Mouse (Mus musculus) kidney, postnatal 14 days (tissue): ENCODE results near the gene Cfap61.
A peak's percentile ranks its signal among the peaks of the same experiment; 100 is the strongest.

Source experiments
- DNase-seq: peaks from one replicate; pipeline ENCODE4 v3.0.0; 2022; ENCODE audit warnings: mixed read lengths

The Cfap61 gene

DNA sequence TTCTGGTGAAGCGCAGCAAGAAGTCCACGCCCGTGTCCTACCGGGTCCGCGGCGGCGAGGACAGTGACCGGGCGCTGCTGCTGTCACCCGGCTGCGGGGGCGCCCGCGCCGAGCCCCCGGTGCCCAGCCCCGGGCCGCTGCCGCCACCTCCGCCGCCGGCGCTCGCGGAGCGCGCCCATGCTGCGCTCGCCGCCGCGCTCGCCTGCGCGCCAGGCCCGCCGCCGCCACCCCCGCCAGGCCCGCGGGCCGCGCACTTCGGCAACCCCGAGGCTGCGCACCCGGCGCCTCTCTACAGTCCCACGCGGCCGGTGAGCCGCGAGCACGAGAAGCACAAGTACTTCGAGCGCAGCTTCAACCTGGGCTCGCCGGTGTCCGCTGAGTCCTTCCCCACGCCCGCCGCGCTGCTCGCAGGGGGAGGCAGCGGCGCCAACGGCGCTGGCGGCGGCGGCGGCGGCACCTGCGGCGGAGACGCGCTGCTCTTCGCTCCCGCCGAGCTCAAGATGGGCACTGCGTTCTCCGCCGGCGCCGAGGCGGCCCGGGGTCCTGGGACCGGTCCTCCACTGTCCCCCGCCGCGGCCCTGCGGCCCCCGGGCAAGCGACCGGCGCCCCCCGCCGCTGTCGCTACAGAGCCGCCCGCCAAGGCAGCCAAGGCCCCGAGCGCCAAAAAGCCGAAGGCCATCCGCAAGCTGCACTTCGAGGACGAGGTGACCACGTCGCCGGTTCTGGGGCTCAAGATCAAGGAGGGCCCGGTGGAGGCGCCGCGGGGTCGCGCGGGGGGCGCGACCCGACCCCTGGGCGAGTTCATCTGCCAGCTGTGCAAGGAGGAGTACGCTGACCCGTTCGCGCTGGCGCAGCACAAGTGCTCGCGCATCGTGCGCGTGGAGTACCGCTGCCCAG lies 287.9 kb downstream of the Cfap61 start:
- DNase-seq = no peak

DNA sequence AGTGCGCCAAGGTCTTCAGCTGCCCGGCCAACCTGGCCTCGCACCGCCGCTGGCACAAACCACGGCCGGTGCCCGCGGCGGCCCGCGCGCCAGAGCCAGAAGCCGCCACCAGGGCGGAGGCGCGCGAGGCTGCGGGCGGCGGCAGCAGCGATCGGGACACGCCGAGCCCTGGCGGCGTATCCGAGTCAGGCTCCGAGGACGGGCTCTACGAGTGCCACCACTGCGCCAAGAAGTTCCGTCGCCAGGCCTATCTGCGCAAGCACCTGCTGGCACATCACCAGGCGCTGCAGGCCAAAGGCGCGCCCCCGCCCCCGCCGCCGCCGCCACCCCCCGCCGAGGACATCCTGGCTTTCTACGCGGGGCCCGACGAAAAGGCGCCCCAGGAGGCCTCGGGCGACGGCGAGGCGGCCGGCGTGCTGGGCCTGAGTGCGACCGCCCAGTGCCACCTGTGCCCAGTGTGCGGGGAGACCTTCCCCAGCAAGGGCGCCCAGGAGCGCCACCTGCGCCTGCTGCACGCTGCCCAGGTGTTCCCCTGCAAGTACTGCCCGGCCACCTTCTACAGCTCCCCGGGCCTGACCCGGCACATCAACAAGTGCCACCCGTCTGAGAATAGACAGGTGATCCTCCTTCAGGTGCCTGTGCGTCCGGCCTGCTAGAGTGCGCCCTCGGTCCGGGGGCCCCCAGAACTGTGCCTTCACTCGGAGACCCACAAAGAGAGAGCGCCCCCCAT lies 288.8 kb downstream of the Cfap61 start:
- DNase-seq = no peak

DNA sequence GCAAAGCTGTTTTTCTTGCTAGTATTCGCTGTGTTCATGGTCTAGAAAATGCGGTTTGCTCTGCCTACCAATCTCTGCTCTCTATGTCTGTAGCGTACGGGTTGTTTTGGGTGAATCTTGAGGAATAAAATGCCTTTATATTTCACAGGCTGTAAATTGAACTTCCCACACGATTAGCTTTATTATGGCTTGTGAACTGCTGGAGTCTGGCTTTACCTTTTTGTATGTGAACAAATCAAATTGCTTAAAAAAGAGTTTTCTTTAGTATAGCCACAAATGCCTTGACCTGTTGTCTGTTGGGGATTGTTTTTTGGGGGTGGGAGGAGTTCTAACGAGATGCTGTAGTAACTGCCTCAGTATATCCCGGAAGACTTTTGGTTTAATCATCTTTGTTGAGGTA lies 289.6 kb downstream of the Cfap61 start:
- DNase-seq = no peak

DNA sequence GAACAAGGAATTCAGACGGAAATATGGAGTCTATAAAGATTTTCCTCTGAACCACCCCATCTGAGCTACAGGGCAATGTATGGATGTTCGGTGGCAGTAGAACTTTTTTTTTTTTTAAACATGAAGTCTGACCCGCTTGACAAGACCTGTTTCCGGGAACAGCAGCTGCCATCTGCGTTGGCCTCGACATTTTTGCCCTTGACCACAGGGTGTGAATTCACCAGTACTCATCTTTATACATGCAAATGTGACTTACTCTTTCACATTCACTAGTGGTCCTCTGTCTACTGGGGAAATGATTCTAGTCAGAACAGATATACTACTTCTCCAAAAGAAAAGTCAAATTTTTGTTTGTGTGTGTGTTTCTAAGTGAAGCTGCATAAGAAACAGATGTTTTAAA lies 291.2 kb downstream of the Cfap61 start:
- DNase-seq = no peak

DNA sequence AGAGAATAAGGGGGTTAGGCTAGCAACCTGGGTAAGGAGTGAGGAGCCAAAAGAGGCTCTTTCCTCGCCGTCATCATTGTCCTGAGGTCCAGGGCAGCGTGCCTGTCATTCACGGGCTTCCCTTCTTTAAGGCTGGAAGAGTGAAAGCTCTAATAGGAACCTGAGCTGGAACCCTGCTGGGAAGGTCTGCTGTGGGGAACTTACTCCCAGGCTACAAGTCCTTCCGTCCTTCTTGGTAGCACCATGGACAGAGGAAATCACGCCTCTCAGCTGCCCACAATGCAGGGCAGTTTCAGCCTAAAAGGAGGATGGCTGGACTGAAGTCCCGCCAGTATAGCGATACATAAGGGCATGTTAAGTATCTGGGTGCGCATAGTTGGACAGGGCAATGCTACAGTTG lies 291.9 kb downstream of the Cfap61 start:
- peak; percentile 69 for DNase-seq

DNA sequence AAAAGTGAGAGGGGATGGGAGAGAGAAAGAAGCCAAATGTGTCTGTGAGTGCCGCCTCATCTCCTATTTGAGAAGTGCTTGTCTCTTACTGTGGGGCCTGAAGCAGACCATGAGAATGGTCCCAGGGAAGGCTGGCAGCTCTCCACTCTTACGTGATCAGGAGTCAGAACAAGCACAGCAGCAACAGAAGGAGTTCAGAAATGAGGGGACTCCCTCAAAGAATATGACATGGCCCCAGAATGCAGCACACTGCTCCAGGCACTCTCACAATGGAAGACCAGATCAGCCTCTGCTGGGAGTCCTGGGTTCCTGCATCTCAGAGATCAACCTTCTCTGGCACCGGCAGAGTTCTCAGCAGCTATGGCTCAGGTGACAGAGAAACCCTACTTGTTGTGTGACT lies 293.1 kb downstream of the Cfap61 start:
- DNase-seq = no peak

DNA sequence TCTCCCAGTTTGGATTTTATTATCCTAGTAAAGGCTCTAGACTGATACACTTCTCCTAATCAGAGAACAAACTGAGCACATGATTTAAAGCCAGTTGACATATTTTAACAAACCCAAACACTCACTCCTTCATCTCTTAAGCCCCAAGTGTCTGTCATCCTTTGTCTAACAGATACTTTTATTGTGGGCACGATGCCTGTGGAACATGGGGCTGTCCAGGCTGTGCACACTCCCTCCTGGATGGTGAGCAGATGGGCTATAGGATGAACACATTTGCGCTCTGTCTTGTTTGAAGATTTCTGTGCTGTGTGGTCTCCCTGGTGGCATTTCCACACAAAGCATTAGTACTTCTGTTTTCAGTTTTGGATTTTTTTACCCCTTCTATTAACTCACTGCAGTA lies 293.9 kb downstream of the Cfap61 start:
- DNase-seq = no peak

DNA sequence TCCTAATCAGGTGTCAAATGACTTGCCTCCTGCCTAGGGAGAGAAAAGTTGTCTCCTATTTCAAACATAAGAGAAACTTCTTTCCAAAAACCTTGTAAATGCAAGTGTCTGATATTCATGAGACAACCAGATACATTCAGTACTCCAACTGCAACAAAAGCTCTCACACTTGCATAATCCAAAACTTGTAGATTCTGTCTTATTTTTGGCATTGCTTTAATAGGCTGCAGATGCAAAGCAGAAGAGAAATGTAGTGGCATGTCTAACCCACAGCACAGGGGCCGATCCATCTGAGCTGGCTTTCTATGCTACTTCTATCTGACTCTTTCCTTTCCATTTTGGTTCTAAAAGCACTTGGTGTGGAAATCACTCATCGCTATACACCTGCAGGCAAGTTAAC lies 296.9 kb downstream of the Cfap61 start:
- no peak for DNase-seq

DNA sequence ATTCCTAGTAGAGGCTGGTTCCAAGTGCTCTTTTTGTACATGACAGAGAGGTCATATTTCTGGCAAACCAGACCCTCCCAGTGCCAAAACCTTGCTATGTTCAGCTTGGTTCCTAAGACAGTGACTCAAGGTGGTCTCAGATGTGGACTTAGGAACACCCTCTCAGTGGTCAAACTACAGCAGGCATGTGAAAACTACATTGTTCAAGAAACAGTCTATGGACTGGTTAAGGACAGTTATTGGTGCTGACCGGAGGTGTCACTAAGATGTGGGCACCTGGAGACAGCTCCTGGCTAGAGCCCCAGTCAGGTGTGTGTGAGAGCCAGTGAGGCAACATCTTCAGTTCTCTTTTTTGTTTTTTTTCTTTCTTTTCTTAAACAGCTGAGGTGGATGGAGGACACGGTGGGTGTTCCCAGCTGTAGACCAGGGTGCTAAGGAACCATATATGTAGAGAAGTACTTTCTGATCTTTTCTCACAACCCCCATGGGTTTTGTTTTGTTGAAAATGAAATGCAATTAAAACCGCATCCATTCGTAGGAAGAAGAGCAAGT lies 304.7 kb downstream of the Cfap61 start:
- DNase-seq = no peak

DNA sequence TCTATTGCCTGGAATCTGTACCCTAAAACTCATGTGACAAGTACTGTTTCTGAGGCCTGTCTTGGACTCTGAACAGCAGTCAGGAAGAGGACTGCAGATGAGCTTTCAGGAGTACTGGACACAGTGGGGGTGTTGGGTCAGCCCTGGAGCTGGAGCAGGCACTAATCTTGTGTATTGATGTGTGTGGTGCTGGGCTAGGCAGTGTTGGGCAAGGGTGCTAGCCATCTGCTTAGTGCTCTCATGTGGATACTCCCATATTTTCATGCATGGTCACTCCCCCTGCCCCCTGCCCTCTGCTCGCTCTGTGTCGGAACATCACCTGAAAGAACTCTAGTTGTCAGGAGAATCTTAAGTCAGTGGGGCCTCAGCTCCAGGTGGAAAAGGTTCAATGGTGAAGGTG lies 309.5 kb downstream of the Cfap61 start:
- no peak for DNase-seq

DNA sequence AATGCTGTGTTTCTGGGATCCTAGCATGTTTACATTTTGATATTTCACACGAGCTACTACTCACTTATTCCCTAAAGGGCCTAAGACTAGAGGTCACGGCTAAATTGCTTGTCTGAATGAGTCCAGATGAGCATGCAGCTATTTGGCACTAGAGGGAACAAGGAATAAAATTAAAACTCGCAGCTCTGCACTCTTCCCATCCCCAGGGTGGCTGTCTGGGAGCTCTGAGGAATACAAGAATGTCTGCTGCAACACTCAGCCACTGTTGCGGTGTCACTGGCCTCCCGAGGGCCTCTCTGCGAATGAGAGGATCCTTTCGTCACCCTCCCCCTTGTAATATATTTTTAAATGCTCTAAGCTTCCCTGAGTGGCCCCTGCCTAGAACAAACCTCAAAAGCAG lies 310.8 kb downstream of the Cfap61 start:
- no peak for DNase-seq

DNA sequence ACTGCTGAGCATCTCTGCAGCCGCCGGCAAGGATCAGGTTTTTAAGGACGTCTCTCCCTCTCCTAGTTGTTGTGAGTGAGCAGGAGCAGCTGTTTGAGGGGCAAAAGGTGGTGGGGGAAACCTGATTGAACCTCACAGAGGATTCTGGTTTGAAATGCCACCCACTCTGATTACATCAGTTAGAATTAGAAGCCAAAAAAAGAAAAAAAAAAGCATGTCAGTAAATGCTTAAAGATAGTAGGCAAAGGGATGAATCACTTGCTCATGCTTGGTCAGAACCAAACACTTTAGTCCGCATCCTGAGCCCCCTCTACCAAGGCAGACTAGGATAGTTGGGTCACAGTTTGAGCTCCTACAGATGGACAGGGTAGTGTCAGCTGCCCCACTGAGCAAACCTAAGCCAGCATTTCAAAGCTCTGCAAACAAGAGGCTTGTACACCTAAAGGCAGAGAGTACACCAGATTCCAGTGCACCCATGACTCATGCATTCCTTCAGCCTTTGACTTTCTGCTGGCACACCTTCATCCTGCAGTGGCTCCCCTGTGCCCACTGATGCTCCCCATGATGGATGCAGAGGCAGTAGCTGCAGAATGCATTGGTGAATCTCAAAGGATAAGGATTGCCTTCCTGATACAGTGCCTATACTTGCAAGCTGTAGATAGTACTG lies 312.0 kb downstream of the Cfap61 start:
- DNase-seq = no peak

DNA sequence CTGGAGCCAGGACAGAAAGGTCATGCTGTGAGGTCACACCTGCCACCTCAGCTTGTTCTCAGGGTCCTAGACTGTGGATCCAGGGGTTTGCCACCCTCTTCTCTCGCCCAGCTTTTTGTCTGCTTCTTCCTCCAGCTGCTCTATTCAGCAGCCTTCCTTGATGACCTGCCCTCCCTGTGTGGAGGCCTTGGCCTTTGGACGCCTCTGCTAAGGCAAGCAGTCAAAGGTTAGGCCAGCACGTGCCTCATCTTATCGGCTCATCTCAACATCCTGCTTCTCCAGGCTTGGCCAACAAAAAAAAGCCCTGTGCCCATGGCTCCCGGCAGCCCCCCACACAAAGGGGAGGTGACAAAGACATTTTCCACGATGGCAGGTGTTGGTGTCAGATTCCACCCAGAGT lies 313.0 kb downstream of the Cfap61 start:
- no peak for DNase-seq

DNA sequence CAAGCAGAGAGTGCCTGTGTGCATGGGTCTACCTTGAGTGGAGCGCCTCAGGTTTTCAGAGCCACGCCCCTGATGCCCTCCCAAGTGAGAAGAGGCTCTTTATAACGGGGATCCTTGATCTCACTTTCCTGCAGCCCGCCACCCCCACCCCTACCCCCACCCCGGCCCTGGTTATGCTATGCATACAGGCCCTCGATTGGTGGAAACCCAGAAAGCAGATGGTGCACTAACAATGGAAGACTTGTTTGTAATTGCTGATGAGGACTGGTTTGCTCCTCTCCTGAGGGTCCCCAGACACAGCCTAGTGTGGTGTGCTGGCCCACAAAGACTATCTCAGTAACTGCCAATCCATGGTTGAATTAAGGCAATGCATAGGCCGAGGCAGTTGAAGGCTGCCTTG lies 314.4 kb downstream of the Cfap61 start:
- no peak for DNase-seq

DNA sequence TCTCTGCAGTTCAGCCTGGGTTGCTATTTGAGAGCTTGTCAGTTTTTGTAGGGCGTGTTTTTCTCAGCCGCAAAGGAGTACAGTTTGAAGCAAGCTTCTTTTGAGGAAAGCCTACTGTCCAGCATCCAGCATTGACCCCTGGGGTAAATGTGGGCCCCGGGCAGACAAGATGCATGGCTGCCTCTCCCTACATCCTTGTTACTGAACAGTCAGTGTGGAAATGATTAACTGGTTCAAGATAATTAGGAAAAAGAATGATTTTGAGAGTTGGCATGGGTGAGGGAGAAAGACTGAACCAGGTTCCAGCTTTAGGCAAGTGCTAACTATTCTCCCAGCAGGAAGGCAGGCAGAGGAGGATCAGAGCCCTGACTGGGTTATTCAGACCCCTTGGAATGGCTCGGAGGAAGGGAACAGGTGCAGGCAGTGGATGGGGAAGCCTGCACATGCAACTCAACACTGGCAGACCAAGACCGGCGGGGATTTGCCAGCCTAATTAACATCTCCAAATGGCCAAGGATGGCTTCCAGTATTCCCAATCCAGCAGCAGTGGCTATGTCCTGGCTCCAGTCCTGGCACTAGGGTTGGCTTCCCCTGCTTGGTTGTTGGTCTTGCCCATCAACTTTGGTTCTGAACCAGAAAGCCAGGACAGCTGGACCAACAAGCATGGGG lies 315.8 kb downstream of the Cfap61 start:
- no peak for DNase-seq

DNA sequence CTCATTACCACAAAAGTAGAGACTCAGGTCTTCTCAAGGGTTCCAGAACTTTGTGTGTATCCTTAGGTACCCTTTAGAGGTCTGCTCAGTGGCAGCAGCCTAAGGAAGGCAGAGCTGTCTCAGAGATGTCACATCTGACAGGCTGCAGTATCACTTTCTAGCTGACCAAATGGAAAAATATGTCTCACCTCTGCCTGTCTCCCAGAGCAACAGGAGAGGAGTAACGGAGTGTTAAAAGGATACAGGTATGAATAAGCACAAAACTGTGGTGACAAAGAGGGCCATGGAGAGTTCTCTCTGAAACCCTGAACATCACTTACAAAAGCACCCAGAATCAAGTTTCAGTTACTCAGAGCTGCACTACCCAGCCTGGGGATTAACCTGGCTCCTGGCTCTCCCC lies 319.8 kb downstream of the Cfap61 start:
- no peak for DNase-seq

DNA sequence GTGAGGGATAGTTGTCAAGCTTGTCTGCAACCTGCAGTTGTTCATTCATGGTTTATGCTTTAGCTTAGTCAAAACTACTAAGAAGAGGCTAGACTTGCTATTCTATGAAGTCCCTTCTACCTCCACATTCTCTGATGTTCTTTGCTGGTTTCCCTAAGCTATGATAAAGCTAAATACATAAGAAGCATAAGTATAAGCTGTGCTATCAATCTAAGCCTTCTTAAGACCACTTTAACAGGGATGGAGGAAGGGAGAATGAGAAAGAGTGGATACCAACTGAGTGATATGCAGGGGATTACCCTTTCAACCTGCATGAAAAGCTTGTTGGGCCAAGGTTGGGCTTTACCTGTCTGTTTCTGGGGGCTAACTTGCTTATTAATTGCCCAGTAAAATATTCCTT lies 321.1 kb downstream of the Cfap61 start:
- no peak for DNase-seq

DNA sequence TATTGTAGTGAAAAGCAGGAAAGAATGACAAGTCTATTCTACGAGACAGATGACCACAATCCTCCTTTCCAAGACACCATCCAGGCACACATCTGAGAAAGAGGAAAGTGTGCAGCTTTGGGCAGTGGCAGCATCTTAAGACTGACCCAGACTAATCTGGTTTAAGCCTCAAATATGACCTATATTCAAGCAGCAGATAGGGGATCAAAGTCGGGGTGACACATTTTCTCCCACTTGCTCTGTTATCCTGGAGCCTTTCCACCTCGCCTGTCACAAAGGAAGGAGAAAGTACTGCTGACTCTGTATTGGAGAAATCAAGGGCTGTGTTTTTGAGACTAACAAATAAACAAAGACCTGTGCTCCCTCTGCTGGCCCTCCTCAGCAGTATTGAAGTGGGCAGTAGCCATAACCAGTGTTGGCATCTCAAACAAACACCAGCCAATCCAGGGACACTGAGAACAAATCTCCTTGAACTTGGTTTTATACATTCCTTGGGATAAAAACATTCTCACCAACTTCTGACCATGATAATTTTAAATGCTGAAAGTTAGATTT lies 321.8 kb downstream of the Cfap61 start:
- peak; percentile 10 for DNase-seq

DNA sequence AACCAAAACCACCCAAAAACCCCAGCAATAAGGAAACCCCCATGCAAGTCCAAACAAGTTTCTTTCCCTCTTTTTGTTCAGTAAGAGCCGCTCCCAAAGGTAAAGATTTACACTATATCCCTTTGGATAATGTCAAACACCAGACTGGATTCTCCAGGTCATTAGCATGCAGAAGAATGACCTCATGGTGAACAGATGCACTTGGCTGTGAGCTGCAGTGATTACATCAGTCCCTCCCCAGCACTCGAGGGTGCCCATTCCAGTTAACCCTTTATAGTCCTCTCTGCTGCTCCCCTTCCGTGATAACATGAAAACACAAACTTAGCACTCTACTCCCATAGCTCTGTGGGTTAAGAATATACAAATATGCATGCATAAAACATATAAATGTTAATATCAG lies 322.5 kb downstream of the Cfap61 start:
- no peak for DNase-seq

DNA sequence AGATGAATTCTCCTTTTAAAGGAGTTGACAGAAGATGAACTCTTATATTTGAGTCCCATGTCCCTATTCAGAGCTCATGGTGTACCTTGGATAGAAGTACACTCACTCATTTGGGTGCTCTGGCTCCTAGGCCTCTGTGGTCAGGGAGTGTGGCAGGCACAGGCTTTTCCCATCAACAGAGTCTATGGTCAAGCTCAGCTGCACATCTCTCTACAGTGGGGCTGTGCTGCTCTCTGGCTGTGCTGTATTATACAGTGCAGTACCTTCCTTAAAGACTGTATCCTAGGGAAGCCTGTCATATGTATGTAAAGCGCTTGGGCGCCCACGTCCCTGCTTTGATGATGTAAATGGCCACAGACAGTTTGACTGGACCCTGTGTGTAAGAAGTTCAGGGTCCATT lies 323.0 kb downstream of the Cfap61 start:
- DNase-seq = no peak

DNA sequence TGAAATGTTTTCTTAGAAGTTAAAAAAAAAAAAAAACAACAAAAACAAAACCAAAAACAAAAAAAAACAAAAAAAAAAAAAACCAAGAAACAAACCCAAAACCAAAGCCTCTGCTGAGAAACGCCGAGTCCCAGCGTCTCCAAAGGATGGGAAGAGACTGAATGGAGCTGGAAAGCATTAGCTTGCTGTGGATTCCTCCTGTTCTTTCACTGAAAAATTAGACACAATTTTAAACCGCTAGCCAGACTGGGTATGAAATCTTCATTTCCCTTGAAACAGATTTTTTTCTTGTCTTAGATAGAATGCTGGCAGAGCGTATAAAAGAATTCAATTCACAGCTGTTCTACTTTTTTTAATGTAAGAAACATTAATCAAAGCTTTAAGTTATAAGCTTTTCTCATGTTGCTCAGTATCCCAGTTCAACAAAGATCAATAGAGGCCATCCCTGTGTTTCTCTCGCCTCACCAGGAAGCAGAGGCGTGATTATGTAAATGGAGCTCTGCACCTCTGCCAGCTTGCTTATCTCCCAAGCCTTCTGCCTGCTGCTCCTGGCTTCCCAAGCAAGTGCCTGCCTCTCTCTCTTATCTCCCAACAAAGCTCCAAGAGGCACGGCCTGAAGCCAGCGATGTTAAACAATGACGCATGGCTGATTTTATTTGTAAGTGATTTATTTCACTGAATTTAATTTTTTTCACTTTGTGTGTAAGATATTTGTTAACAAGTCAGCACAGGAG lies 324.3 kb downstream of the Cfap61 start:
- DNase-seq = no peak
